Mouse (Mus musculus) MEL (cell line): ENCODE results near the gene Slc20a1. TPM values are rescaled to one million over a fixed set of nuclear protein-coding genes. Genes with fewer than 3 reads are reported as not detected.

Experiments used
- polyA plus RNA-seq, 2 experiments: library from polyadenylated mRNA; stranded (reverse) in 1 of 2; unstranded in 1 of 2; fragments of >175 nt in 1 of 2; fragments of >200 nt in 1 of 2; gene quantifications; 2 replicates each; pipeline versions ENCODE4 v1.2.1 to v1.2.4; 2012; ENCODE audit warnings: low replicate concordance in 2 of 2, low read depth in 1 of 2; ENCODE audit not compliant: insufficient read length in 2 of 2, insufficient read depth in 1 of 2, missing spikeins in 1 of 2
- total RNA-seq: library from RNA; depleted of rRNA; stranded (reverse); fragments of 300-350 nt; gene quantifications from 2 replicates; pipeline ENCODE4 v1.2.3, GENCODE M21; 2012; rRNA removed

Gene Slc20a1
- total and polyA plus RNA-seq, 3 experiments: 69.4 to 80.7 TPM; not detected in 1

Other genes with a start within 250 kb of the Slc20a1 start
- gene Zc3h6, start 231.4 kb upstream of the Slc20a1 start, total RNA-seq: 0.65 and 0.69 TPM in 2 replicates
- gene Zc3h6, start 231.4 kb upstream of the Slc20a1 start, polyA plus RNA-seq: 1 to 10 TPM in 1 of 2 experiments, not detected in 1; 1.4 TPM
- gene Gm10762, start 231.0 kb upstream of the Slc20a1 start, total RNA-seq: 2.5 and 2.6 TPM in 2 replicates
- 1 to 10 TPM in 1 of 2 experiments, not detected in 1; 3.1 TPM for gene Gm10762, start 231.0 kb upstream of the Slc20a1 start, polyA plus RNA-seq
- gene Vinac1, start 150.6 kb upstream of the Slc20a1 start, total RNA-seq: not detected in 2 replicates
- under 1 TPM in 1 of 2 experiments, not detected in 1; 0.03 TPM for gene Vinac1, start 150.6 kb upstream of the Slc20a1 start, polyA plus RNA-seq
- 5.6 and 5.7 TPM in 2 replicates for gene Ttl, start 132.8 kb upstream of the Slc20a1 start, total RNA-seq
- 1 to 10 TPM in 1 of 2 experiments, not detected in 1; 9.3 TPM for gene Ttl, start 132.8 kb upstream of the Slc20a1 start, polyA plus RNA-seq
- gene Polr1b, start 97.8 kb upstream of the Slc20a1 start, total RNA-seq: 71.9 and 90.1 TPM in 2 replicates
- 10 to 100 TPM in 1 of 2 experiments, not detected in 1; 92.8 TPM for gene Polr1b, start 97.8 kb upstream of the Slc20a1 start, polyA plus RNA-seq
- 15.9 and 17.1 TPM in 2 replicates for gene Chchd5, start 69.1 kb upstream of the Slc20a1 start, total RNA-seq
- 10 to 100 TPM in 1 of 2 experiments, not detected in 1; 23.7 TPM for gene Chchd5, start 69.1 kb upstream of the Slc20a1 start, polyA plus RNA-seq
- gene Ckap2l, start 98.4 kb downstream of the Slc20a1 start, total RNA-seq: 10.6 and 12.8 TPM in 2 replicates
- gene Ckap2l, start 98.4 kb downstream of the Slc20a1 start, polyA plus RNA-seq: 10 to 100 TPM in 1 of 2 experiments, not detected in 1; 25.7 TPM
- gene Il1a, start 111.2 kb downstream of the Slc20a1 start, total RNA-seq: not detected in 2 replicates
- under 1 TPM in 1 of 2 experiments, not detected in 1; 0.10 TPM for gene Il1a, start 111.2 kb downstream of the Slc20a1 start, polyA plus RNA-seq
- gene Il1b, start 172.4 kb downstream of the Slc20a1 start, total RNA-seq: 0.12 and 0.20 TPM in 2 replicates
- under 1 TPM in 1 of 2 experiments, not detected in 1; 0.26 TPM for gene Il1b, start 172.4 kb downstream of the Slc20a1 start, polyA plus RNA-seq